ENCODE assay signal across 10 mouse cellular contexts in genomic region chrX:12851684-12852083, GRCm38 (mm10).
DNase-seq lines count a peak whose midpoint lies in the region; TF ChIP-seq lines count a peak whose summit lies in the region.
"Had no signal": no experiment of that assay in that cellular context is flagged by ENCODE, and none has a peak within 500 bp of the region (broad histone marks: within the 10 kb centered on the region; RNA-seq: fewer than 3 reads in every experiment).

No protein-coding gene starts in this region.

- 73% methylated on average over 4 of the region's 4 CpGs for WGBS in liver, adult 2 months

- H3K4me3 ChIP-seq in liver, adult 2 months (ENCODE audit: insufficient read depth, low read depth, low read length) = no peak overlapping the region
- H3K4me3 ChIP-seq: erythroblast, embryonic 14.5 days; limb, embryonic 15.5 days had no signal

- TF ChIP-seq POLR2A in liver, adult 2 months (IDR thresholded peaks at IDR 0.05; ENCODE audit: extremely low read depth, insufficient read depth, low read length) = no peak

- no peak overlapping the region for H3K27ac ChIP-seq in liver, adult 2 months (replicated peaks; ENCODE audit: insufficient read depth, low read depth, low read length)
- H3K27ac ChIP-seq: limb, embryonic 15.5 days had no signal

- DNase-seq in cerebellum, adult 8-10 months = peak; percentile 16
- no peak for DNase-seq in cerebellum, adult 11 months
- DNase-seq in liver, adult 2 months (ENCODE audit: extremely low read depth, low read depth, low spot score) = peak; percentile 35
- no peak for DNase-seq in liver
- peak; percentile 36 for DNase-seq in c-Kit-positive CD71-positive TER-119-negative erythroid progenitor cells, embryonic 14.5 days (ENCODE audit: low read depth)
- DNase-seq in retina, embryonic 14.5 days (ENCODE audit: low spot score) = peak; percentile 46
- no peak for DNase-seq in urinary bladder, adult 18-20 months (ENCODE audit: low spot score in 2 of 2)
- DNase-seq in adrenal gland, adult 8-10 months = no peak

- no peaks in the 10 kb centered on the region for H3K79me2 ChIP-seq in liver, adult 2 months (ENCODE audit: control insufficient read depth, insufficient read depth, low read length)

- H3K4me1 ChIP-seq in liver, adult 2 months (ENCODE audit: control insufficient read depth, insufficient read depth, low read length) = no peaks in the 10 kb centered on the region
- H3K4me1 ChIP-seq: limb, embryonic 15.5 days had no signal

- TF ChIP-seq CTCF in liver, adult 2 months (IDR thresholded peaks at IDR 0.05; ENCODE audit: low read depth, low read length) = no peak

- no peaks in the 10 kb centered on the region for H3K36me3 ChIP-seq in liver, adult 2 months (ENCODE audit: control insufficient read depth, insufficient read depth, low read length)
- H3K36me3 ChIP-seq: limb, embryonic 15.5 days had no signal

- no peaks in the 10 kb centered on the region for H3K27me3 ChIP-seq in liver, adult 2 months (ENCODE audit: control insufficient read depth, insufficient read depth, low read length)
- H3K27me3 ChIP-seq: limb, embryonic 15.5 days had no signal

- no peak overlapping the region for H3K9ac ChIP-seq in liver, adult 2 months (ENCODE audit: low read depth, low read length)
- H3K9ac ChIP-seq: limb, embryonic 15.5 days had no signal

Comparison
In these comparisons a context has a peak if more than half of its experiments do, and no peak if none do; other contexts are left out.
1. DNase-seq: peak in cerebellum, adult 8-10 months (single experiment), liver, adult 2 months (single experiment), c-Kit-positive CD71-positive TER-119-negative erythroid progenitor cells, embryonic 14.5 days (single experiment) and retina, embryonic 14.5 days (single experiment); none in cerebellum, adult 11 months (single experiment), liver (single experiment), urinary bladder, adult 18-20 months (0 of 2) and adrenal gland, adult 8-10 months (single experiment).